Mouse (Mus musculus): ENCODE measurements around the gene Sox4.

GRCm38 (mm10) chr13:28945681-28946080 lies 7.8 kb downstream of the Sox4 start:
- no peak for TF ChIP-seq CTCF (IDR thresholded peaks at IDR 0.05)
- TF ChIP-seq EP300 (IDR thresholded peaks at IDR 0.05): no peak
